Mouse (Mus musculus) E14TG2a.4 (cell line): Measurements from ENCODE around the gene Vmn2r66.

Experiments used
- CTCF ChIP-seq: conservative IDR thresholded peaks from 2 replicates; pipeline ENCODE4 v1.5.1; 2014; ENCODE audit warnings: low read length
- NANOG ChIP-seq: IDR thresholded peaks from 2 replicates; pipeline ENCODE4 v1.6.1; 2014; ENCODE audit warnings: borderline replicate concordance, low read length, mixed read lengths

DNA sequence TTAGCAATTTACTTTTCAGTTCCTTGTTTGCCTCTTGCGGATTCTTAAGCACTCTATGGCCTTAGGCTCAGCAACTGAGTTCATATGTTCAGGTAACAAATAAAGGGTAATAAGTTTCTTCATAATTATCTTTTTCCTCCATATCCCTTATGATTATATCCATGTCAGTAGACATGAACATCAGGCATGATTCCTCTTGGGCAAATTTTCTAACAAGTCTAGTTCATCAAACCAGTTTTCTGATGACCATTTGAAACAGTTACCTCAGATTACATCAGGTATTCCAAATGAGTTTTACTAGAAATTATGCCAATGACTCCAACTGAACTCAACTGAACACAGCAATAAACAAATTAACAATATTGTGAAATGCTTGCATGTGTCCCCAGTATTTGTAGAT, at the start of gene Vmn2r66:
- no peak for TF ChIP-seq CTCF
- no peak for TF ChIP-seq NANOG
